In genomic region chr4:141641961-141642811, GRCm38 (mm10) we compare ENCODE assay signal across 11 mouse cellular contexts. TPM values are rescaled to one million over a fixed set of nuclear protein-coding genes. Genes with fewer than 3 reads are reported as not detected.
DNase-seq lines count a peak whose midpoint lies in the region; ATAC-seq lines count a peak whose summit lies in the region.
"Had no signal": no experiment of that assay in that cellular context is flagged by ENCODE, and none has a peak within 500 bp of the region (broad histone marks: within the 10 kb centered on the region; RNA-seq: fewer than 3 reads in every experiment).

No protein-coding gene starts in this region.

- H3K4me1 ChIP-seq in heart, embryonic 10.5 days, result peaks cover 32% of the 10 kb centered on the region
- H3K4me1 ChIP-seq in midbrain, embryonic 13.5 days (replicated peaks), result peaks cover 14% of the 10 kb centered on the region
- H3K4me1 ChIP-seq in midbrain, embryonic 11.5 days (ENCODE audit: control insufficient read depth, insufficient read depth, low read length), result no peaks in the 10 kb centered on the region
- H3K4me1 ChIP-seq in intestine, embryonic 14.5 days (replicated peaks; ENCODE audit: control insufficient read depth, insufficient read depth, low read length), result peaks cover 6% of the 10 kb centered on the region; the same call in 1 of the 2 replicates
- peaks cover 19% of the 10 kb centered on the region for H3K4me1 ChIP-seq in stomach, embryonic 15.5 days

- WGBS in heart, embryonic 10.5 days, result 89% methylated on average over 25 of the region's 25 CpGs
- WGBS in midbrain, embryonic 13.5 days, result 92% methylated on average over 25 of the region's 25 CpGs
- 89% methylated on average over 25 of the region's 25 CpGs for WGBS in midbrain, embryonic 11.5 days
- WGBS in intestine, embryonic 14.5 days, result 88% methylated on average over 25 of the region's 25 CpGs
- WGBS in stomach, embryonic 15.5 days, result 90% methylated on average over 25 of the region's 25 CpGs

- H3K4me3 ChIP-seq in heart, embryonic 10.5 days, result no peak overlapping the region
- no peak overlapping the region for H3K4me3 ChIP-seq in midbrain, embryonic 13.5 days (replicated peaks)
- H3K4me3 ChIP-seq in midbrain, embryonic 11.5 days (ENCODE audit: low read depth, low read length), result no peak overlapping the region
- no peak overlapping the region for H3K4me3 ChIP-seq in intestine, embryonic 14.5 days (ENCODE audit: low read depth, low read length)
- no peak overlapping the region for H3K4me3 ChIP-seq in stomach, embryonic 15.5 days (replicated peaks)
- H3K4me3 ChIP-seq: liver, embryonic 15.5 days had no signal

- H3K27me3 ChIP-seq in heart, embryonic 10.5 days (ENCODE audit: insufficient read depth, poor library complexity, severe bottlenecking), result no peaks in the 10 kb centered on the region
- no peaks in the 10 kb centered on the region for H3K27me3 ChIP-seq in midbrain, embryonic 13.5 days
- H3K27me3 ChIP-seq in midbrain, embryonic 11.5 days (ENCODE audit: control insufficient read depth, insufficient read depth, low read length), result no peaks in the 10 kb centered on the region
- no peaks in the 10 kb centered on the region for H3K27me3 ChIP-seq in intestine, embryonic 14.5 days (replicated peaks; ENCODE audit: control insufficient read depth, insufficient read depth, low read length)
- no peaks in the 10 kb centered on the region for H3K27me3 ChIP-seq in stomach, embryonic 15.5 days (replicated peaks)
- H3K27me3 ChIP-seq: liver, embryonic 15.5 days had no signal

- DNase-seq in heart, embryonic 10.5 days (ENCODE audit: low spot score), result no peak
- no peak for DNase-seq in heart, postnatal 14 days
- no peak for DNase-seq in midbrain, embryonic 11.5 days (ENCODE audit: low spot score, missing footprints)
- no peak for DNase-seq in intestine, embryonic 14.5 days (ENCODE audit: low spot score)
- DNase-seq in ovary, postnatal 36 days (ENCODE audit: low spot score), result no peak
- DNase-seq in spleen, postnatal 4 days (ENCODE audit: low spot score in 2 of 2), result no peak
- DNase-seq: cerebellum, adult 8-10 months; thymus, adult 2 months had no signal

- peak; percentile 37; the same call in 1 of the 2 replicates for ATAC-seq in midbrain, embryonic 13.5 days
- ATAC-seq in midbrain, embryonic 11.5 days (ENCODE audit: low FRiP score), result no peak
- 0 out of 2 replicates have a peak, but pooled peaks have one; percentile 21 for ATAC-seq in intestine, embryonic 14.5 days (replicated peaks; ENCODE audit: low FRiP score, low TSS enrichment, low read depth)
- peak; percentile 17; the same call in 1 of the 2 replicates for ATAC-seq in stomach, embryonic 15.5 days (ENCODE audit: insufficient read depth, low FRiP score, low read depth)

- peak overlapping the region; percentile 37; the same call in 1 of the 2 replicates for H3K27ac ChIP-seq in heart, embryonic 10.5 days
- H3K27ac ChIP-seq in midbrain, embryonic 13.5 days, result no peak overlapping the region; the same call in 1 of the 2 replicates
- H3K27ac ChIP-seq in midbrain, embryonic 11.5 days (ENCODE audit: low read depth, low read length), result no peak overlapping the region
- no peak overlapping the region for H3K27ac ChIP-seq in intestine, embryonic 14.5 days (ENCODE audit: low read depth)
- no peak overlapping the region for H3K27ac ChIP-seq in stomach, embryonic 15.5 days
- H3K27ac ChIP-seq: liver, embryonic 15.5 days had no signal

- intact Hi-C loops in heart, postnatal 14 days (cut with DNase I), result no loop called here

- H3K9me3 ChIP-seq in heart, embryonic 10.5 days, result no peaks in the 10 kb centered on the region
- H3K9me3 ChIP-seq in midbrain, embryonic 13.5 days, result no peaks in the 10 kb centered on the region
- H3K9me3 ChIP-seq in midbrain, embryonic 11.5 days (ENCODE audit: control insufficient read depth, low read length), result no peaks in the 10 kb centered on the region
- no peaks in the 10 kb centered on the region for H3K9me3 ChIP-seq in intestine, embryonic 14.5 days (ENCODE audit: control insufficient read depth, low read length)
- H3K9me3 ChIP-seq in stomach, embryonic 15.5 days, result no peaks in the 10 kb centered on the region
- H3K9me3 ChIP-seq: liver, embryonic 15.5 days had no signal

- H3K4me2 ChIP-seq in midbrain, embryonic 13.5 days (replicated peaks), result no peak overlapping the region
- H3K4me2 ChIP-seq in midbrain, embryonic 11.5 days, result no peak overlapping the region
- no peak overlapping the region for H3K4me2 ChIP-seq in intestine, embryonic 14.5 days (ENCODE audit: low read length)
- H3K4me2 ChIP-seq in stomach, embryonic 15.5 days, result no peak overlapping the region
- H3K4me2 ChIP-seq: liver, embryonic 15.5 days had no signal

- peaks cover 57% of the 10 kb centered on the region for H3K36me3 ChIP-seq in heart, embryonic 10.5 days
- H3K36me3 ChIP-seq in midbrain, embryonic 13.5 days, result peaks cover 51% of the 10 kb centered on the region
- H3K36me3 ChIP-seq in midbrain, embryonic 11.5 days (ENCODE audit: control insufficient read depth, insufficient read depth, low read length), result peaks cover 2% of the 10 kb centered on the region; the same call in 1 of the 2 replicates
- H3K36me3 ChIP-seq in intestine, embryonic 14.5 days (ENCODE audit: control insufficient read depth, insufficient read depth, low read length), result peaks cover 41% of the 10 kb centered on the region
- peaks cover 24% of the 10 kb centered on the region for H3K36me3 ChIP-seq in stomach, embryonic 15.5 days

- no peak overlapping the region for H3K9ac ChIP-seq in midbrain, embryonic 13.5 days (replicated peaks)
- no peak overlapping the region for H3K9ac ChIP-seq in midbrain, embryonic 11.5 days (ENCODE audit: low read length)
- H3K9ac ChIP-seq in intestine, embryonic 14.5 days (ENCODE audit: low read length), result no peak overlapping the region
- no peak overlapping the region for H3K9ac ChIP-seq in stomach, embryonic 15.5 days
- H3K9ac ChIP-seq: liver, embryonic 15.5 days had no signal

RNA-seq across cellular contexts. Expression of gene Slc25a34, which starts 18.6 kb away (rescaled TPM):
- polyA plus RNA-seq in heart, embryonic 10.5 days (2016; fragmentation: Nextera tagmentation; extraction: Ambion mirVana), result 0.20 and 0.34 TPM in 2 replicates
- total RNA-seq in heart, postnatal 14 days (2021), result 100 to 1,000 TPM; 121 TPM
- 0.17 and 0.19 TPM in 2 replicates for polyA plus RNA-seq in midbrain, embryonic 13.5 days (2015; fragmentation: Nextera tagmentation; extraction: Ambion mirVana)
- polyA plus RNA-seq in midbrain, embryonic 11.5 days (2014; fragmentation: Nextera tagmentation; extraction: Ambion mirVana), result not detected in 2 replicates
- 0.17 and 0.26 TPM in 2 replicates for polyA plus RNA-seq in intestine, embryonic 14.5 days (2014; fragmentation: Nextera tagmentation; extraction: Ambion mirVana)
- polyA plus RNA-seq in stomach, embryonic 15.5 days (2015; fragmentation: Nextera tagmentation; extraction: Ambion mirVana), result 0.71 and 0.76 TPM in 2 replicates

RNA-seq across cellular contexts. Expression of gene Plekhm2, which starts 22.5 kb away (rescaled TPM):
- 4.1 and 5.4 TPM in 2 replicates for polyA plus RNA-seq in heart, embryonic 10.5 days (2016; fragmentation: Nextera tagmentation; extraction: Ambion mirVana)
- 100 to 1,000 TPM; 101 to 103 TPM for total RNA-seq in heart, postnatal 14 days (2021)
- polyA plus RNA-seq in midbrain, embryonic 13.5 days (2015; fragmentation: Nextera tagmentation; extraction: Ambion mirVana), result 7.5 and 8.3 TPM in 2 replicates
- polyA plus RNA-seq in midbrain, embryonic 11.5 days (2014; fragmentation: Nextera tagmentation; extraction: Ambion mirVana), result 2.4 and 3.0 TPM in 2 replicates
- 3.2 and 3.7 TPM in 2 replicates for polyA plus RNA-seq in intestine, embryonic 14.5 days (2014; fragmentation: Nextera tagmentation; extraction: Ambion mirVana)
- polyA plus RNA-seq in stomach, embryonic 15.5 days (2015; fragmentation: Nextera tagmentation; extraction: Ambion mirVana), result 6.2 and 6.9 TPM in 2 replicates

RNA-seq across cellular contexts. Expression of gene Tmem82, which starts 23.8 kb away (rescaled TPM):
- polyA plus RNA-seq in heart, embryonic 10.5 days (2016; fragmentation: Nextera tagmentation; extraction: Ambion mirVana), result 0.96 and 2.4 TPM in 2 replicates
- 10 to 100 TPM; 30.1 to 35.4 TPM for total RNA-seq in heart, postnatal 14 days (2021)
- 0.10 and 0.27 TPM in 2 replicates for polyA plus RNA-seq in midbrain, embryonic 13.5 days (2015; fragmentation: Nextera tagmentation; extraction: Ambion mirVana)
- polyA plus RNA-seq in midbrain, embryonic 11.5 days (2014; fragmentation: Nextera tagmentation; extraction: Ambion mirVana), result 0.48 and 0.59 TPM in 2 replicates
- polyA plus RNA-seq in intestine, embryonic 14.5 days (2014; fragmentation: Nextera tagmentation; extraction: Ambion mirVana), result 6.0 and 8.4 TPM in 2 replicates
- polyA plus RNA-seq in stomach, embryonic 15.5 days (2015; fragmentation: Nextera tagmentation; extraction: Ambion mirVana), result 4.0 and 6.1 TPM in 2 replicates

RNA-seq across cellular contexts. Expression of gene Fblim1, which starts 36.3 kb away (rescaled TPM):
- polyA plus RNA-seq in heart, embryonic 10.5 days (2016; fragmentation: Nextera tagmentation; extraction: Ambion mirVana), result 61.9 and 62.7 TPM in 2 replicates
- 100 to 1,000 TPM; 299 to 338 TPM for total RNA-seq in heart, postnatal 14 days (2021)
- 24.0 and 24.7 TPM in 2 replicates for polyA plus RNA-seq in midbrain, embryonic 13.5 days (2015; fragmentation: Nextera tagmentation; extraction: Ambion mirVana)
- polyA plus RNA-seq in midbrain, embryonic 11.5 days (2014; fragmentation: Nextera tagmentation; extraction: Ambion mirVana), result 20.0 and 21.2 TPM in 2 replicates
- polyA plus RNA-seq in intestine, embryonic 14.5 days (2014; fragmentation: Nextera tagmentation; extraction: Ambion mirVana), result 94.6 and 108 TPM in 2 replicates
- 71.1 and 77.2 TPM in 2 replicates for polyA plus RNA-seq in stomach, embryonic 15.5 days (2015; fragmentation: Nextera tagmentation; extraction: Ambion mirVana)

RNA-seq across cellular contexts. Expression of gene Rsc1a1, which starts 43.2 kb away (rescaled TPM):
- 3.1 and 4.4 TPM in 2 replicates for polyA plus RNA-seq in heart, embryonic 10.5 days (2016; fragmentation: Nextera tagmentation; extraction: Ambion mirVana)
- not detected for total RNA-seq in heart, postnatal 14 days (2021)
- polyA plus RNA-seq in midbrain, embryonic 13.5 days (2015; fragmentation: Nextera tagmentation; extraction: Ambion mirVana), result 0.48 TPM in 1 of 2 replicates, not detected in the other
- polyA plus RNA-seq in midbrain, embryonic 11.5 days (2014; fragmentation: Nextera tagmentation; extraction: Ambion mirVana), result 0.11 and 1.4 TPM in 2 replicates
- 2.2 and 3.7 TPM in 2 replicates for polyA plus RNA-seq in intestine, embryonic 14.5 days (2014; fragmentation: Nextera tagmentation; extraction: Ambion mirVana)
- polyA plus RNA-seq in stomach, embryonic 15.5 days (2015; fragmentation: Nextera tagmentation; extraction: Ambion mirVana), result 1.0 TPM in 1 of 2 replicates, not detected in the other
